Mouse (Mus musculus): ENCODE measurements around the gene Fopnl. TPM values are rescaled to one million over a fixed set of nuclear protein-coding genes. Genes with fewer than 3 reads are reported as not detected.

Fopnl gene
- polyA plus RNA-seq, 1 experiment from 2014 or later = 202 TPM

DNA sequence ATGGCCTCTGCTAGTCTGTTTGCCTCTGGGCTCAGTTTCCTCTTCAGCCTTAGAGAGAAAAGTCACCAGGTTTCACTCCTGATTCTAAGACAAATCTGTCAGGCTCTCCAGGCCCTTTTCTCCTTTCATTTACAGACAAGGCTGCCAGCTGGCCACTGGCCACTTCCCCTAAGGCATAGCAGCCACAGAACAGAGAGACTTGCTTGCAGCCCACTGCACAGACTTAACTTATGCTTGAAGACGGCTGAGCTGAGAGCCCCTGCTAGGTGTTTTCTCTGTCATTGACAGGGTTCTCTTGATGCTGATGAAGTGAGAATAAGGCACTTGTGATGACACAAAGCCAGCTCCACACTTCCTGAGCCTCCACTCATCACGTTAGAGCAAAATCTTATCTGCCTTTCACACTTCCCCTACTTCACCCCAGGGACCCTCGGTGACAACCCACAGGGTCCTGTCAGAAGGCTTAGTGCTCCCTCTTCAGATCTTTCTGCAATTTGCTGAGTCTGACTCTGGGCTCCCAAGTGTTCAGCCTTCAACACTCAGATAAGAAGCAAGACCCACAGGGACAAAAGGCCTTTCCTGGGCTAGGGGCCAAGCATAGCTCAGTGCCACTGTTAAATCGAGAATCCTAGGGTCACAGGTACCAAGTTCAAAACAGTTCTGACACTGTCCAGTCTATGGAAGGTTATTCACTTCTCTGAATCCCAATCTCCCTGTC, 51.8 kb downstream of the Fopnl start:
- no peak for ATAC-seq (ENCODE audit: low FRiP score)

DNA sequence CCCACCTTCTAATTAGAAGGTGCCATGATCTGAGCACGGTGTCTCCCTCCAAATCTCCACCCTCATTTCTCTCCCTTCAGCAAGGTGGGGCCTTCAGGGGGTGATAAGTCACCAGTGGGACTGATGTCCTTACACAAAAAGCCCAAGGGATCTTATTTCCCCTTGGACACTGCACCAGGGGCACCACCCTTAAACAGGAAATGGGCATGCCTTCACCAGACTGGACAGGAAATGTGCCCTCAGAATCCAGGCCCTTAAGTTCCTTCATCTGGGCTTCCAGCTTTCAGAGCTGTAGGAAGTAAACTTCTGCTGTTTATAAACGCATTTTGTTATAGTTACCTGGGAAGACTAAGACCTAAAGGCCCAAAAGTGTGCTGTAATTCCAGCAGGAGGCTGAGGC, 52.7 kb downstream of the Fopnl start:
- 82% methylated on average over 2 of the region's 2 CpGs for WGBS
- Histone ChIP-seq H3K4me1 (no peaks in the 10 kb centered on the region), H3K27ac (replicated peaks) (no peak overlapping the region), H3K9ac (replicated peaks) (no peak overlapping the region), H3K4me2 (no peak overlapping the region), H3K36me3 (no peaks in the 10 kb centered on the region), H3K4me3 (replicated peaks) (no peak overlapping the region), H3K27me3 (replicated peaks) (no peaks in the 10 kb centered on the region), H3K9me3 (replicated peaks) (no peaks in the 10 kb centered on the region)
- ATAC-seq (ENCODE audit: low FRiP score) = no peak

More for the DNA sequence above, 51.8 kb downstream of the Fopnl start:
- Histone ChIP-seq H3K4me2 (no peak overlapping the region), H3K27ac (replicated peaks) (no peak overlapping the region), H3K27me3 (replicated peaks) (no peaks in the 10 kb centered on the region), H3K9ac (replicated peaks) (no peak overlapping the region), H3K4me1 (no peaks in the 10 kb centered on the region), H3K9me3 (replicated peaks) (no peaks in the 10 kb centered on the region), H3K36me3 (no peaks in the 10 kb centered on the region), H3K4me3 (replicated peaks) (no peak overlapping the region)
- 48% methylated on average over 4 of the region's 4 CpGs for WGBS

DNA sequence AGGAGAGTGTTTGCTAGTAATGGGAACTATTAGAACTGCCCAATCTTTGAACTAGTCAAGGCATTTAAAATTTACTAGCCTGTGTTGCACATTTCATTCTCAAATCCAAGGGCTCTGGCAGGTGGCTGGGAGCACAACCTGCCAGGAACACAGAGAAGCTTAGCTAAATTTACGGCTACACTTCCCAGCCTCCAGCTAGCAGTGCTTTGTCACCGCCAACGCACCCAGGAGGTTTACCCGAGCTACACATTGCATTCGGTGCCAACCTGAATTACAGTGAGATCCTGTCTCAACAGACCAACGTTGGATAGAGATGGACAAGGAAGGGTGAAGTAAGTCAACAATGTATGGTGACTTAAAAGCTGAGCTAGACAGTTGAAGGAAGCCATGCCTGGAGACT, 54.0 kb downstream of the Fopnl start:
- 62% methylated on average over 6 of the region's 6 CpGs for WGBS
- no peak overlapping the region for H3K9ac ChIP-seq (replicated peaks)
- no peak overlapping the region for H3K4me3 ChIP-seq (replicated peaks)
- H3K4me2 ChIP-seq = no peak overlapping the region
- ATAC-seq (ENCODE audit: low FRiP score) = no peak
- no peaks in the 10 kb centered on the region for H3K27me3 ChIP-seq (replicated peaks)
- H3K4me1 ChIP-seq = no peaks in the 10 kb centered on the region
- H3K9me3 ChIP-seq (replicated peaks) = no peaks in the 10 kb centered on the region
- no peak overlapping the region for H3K27ac ChIP-seq (replicated peaks)
- no peaks in the 10 kb centered on the region for H3K36me3 ChIP-seq

DNA sequence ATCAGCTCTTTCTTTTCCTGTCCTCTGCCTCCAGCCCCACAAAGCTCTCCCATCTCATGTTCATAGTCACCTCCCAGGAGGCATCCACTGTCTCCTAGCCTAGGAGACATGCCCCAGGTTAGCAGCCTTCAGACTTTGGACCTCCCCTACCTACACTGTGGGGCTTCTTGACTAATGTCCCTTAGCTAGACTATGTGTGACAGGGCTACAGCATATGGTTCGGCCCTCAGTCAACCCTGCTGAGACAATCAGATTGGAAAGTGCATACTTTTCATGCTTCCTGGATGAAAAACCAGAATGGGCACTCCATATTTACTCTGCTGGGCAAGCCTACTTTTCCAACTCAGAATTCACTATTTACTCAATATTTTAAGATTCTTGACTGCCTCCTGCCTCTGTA, 54.8 kb downstream of the Fopnl start:
- Histone ChIP-seq H3K27me3 (replicated peaks) (no peaks in the 10 kb centered on the region), H3K36me3 (no peaks in the 10 kb centered on the region), H3K27ac (replicated peaks) (no peak overlapping the region), H3K4me3 (replicated peaks) (no peak overlapping the region), H3K9ac (replicated peaks) (no peak overlapping the region), H3K4me2 (no peak overlapping the region), H3K9me3 (replicated peaks) (no peaks in the 10 kb centered on the region), H3K4me1 (no peaks in the 10 kb centered on the region)
- ATAC-seq (ENCODE audit: low FRiP score) = no peak
- 83% methylated on average over 1 of the region's 1 CpGs for WGBS

DNA sequence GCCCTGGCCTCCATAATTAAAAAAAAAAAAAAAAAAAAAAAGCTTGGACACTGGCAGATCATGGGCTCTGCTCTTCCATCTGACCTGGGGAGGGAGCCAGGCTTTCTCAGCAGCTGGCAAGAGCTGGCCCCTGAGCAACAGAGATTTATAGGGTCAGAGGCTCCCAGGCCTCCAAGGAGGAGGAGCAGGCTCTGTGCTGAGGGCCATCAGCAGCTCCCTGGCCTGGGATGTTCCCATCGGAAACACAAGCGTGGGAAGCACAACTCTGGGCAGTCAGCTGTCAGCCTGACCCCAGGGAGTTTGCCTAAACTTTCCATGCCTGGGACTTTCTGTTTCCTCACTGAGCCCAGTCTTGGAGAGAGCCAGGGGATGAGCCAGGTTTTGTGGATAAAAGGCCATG, 58.3 kb downstream of the Fopnl start:
- H3K4me1 ChIP-seq = no peaks in the 10 kb centered on the region
- H3K4me3 ChIP-seq (replicated peaks) = no peak overlapping the region
- 12% methylated on average over 2 of the region's 2 CpGs for WGBS

DNA sequence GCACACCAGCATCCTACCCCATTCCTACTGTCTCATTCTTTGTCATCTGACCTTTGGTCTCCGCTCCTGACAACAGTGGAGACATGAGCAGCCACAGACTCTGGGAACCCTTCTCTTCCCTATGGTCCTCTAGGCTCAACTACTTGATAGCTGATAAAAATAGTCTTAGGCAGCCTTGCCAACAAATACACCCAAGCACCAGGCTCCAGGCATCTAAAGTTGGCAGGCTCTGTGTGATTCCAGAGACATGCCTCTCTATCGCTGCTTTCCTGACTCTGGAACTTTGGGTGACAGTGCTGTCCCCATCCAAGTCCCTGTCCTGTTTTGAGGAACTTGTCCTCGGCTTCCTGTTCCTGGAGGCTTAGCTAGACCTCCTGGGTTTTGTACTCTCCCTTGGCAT, 63.6 kb downstream of the Fopnl start:
- WGBS = 88% methylated on average over 3 of the region's 3 CpGs
- Histone ChIP-seq H3K4me2 (no peak overlapping the region), H3K4me3 (replicated peaks) (no peak overlapping the region), H3K27me3 (replicated peaks) (no peaks in the 10 kb centered on the region), H3K27ac (replicated peaks) (no peak overlapping the region), H3K4me1 (no peaks in the 10 kb centered on the region), H3K9ac (replicated peaks) (no peak overlapping the region), H3K36me3 (no peaks in the 10 kb centered on the region), H3K9me3 (replicated peaks) (no peaks in the 10 kb centered on the region)
- no peak for ATAC-seq (ENCODE audit: low FRiP score)

More for the DNA sequence above, 58.3 kb downstream of the Fopnl start:
- Histone ChIP-seq H3K4me2 (no peak overlapping the region), H3K9ac (replicated peaks) (no peak overlapping the region), H3K27me3 (replicated peaks) (no peaks in the 10 kb centered on the region), H3K9me3 (replicated peaks) (no peaks in the 10 kb centered on the region), H3K36me3 (no peaks in the 10 kb centered on the region), H3K27ac (replicated peaks) (no peak overlapping the region)
- no peak for ATAC-seq (ENCODE audit: low FRiP score)

DNA sequence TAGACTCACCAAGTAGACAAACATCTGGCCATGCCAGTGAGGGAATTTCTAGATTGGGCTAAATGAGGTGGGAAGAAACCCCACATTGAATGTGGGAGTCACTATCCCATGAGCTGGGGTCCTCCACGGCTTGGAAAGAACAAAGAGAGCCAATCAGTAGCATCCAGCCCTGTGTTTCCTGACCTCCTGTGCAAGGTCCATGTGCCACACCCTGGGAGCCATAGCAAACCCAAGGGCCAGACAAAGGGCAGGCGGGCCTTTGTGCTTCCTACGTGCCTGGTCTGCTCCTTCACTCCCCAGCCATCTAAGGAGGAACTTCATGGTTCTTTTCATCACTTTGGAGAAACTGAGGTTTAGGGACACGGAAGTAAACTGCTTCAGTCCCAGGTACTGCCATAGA, 64.3 kb downstream of the Fopnl start:
- no peak overlapping the region for H3K4me3 ChIP-seq (replicated peaks)
- no peak overlapping the region for H3K4me2 ChIP-seq
- no peaks in the 10 kb centered on the region for H3K36me3 ChIP-seq
- WGBS = 82% methylated on average over 4 of the region's 4 CpGs
- H3K27me3 ChIP-seq (replicated peaks) = no peaks in the 10 kb centered on the region
- H3K27ac ChIP-seq (replicated peaks) = no peak overlapping the region
- H3K9ac ChIP-seq (replicated peaks) = no peak overlapping the region
- no peaks in the 10 kb centered on the region for H3K4me1 ChIP-seq
- ATAC-seq (ENCODE audit: low FRiP score) = no peak
- no peaks in the 10 kb centered on the region for H3K9me3 ChIP-seq (replicated peaks)

DNA sequence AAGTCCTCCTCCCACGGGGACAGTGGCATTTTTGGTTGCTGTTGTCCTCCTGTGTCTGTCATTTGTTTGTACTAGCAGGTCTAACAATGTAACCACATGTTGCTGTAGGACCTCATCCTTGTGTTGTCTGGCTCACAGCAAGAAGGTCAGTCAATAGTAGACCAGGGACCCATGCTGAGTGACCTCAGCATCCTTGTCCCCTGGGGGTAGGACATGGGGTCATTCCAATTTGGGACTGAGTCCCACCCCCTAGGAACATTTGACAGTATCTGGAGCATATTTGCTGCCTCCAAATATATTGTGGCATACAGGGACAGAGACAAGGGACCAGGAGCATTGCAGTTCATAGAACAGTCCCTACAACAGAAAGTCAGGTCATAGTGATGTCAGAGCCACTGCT, 67.3 kb downstream of the Fopnl start:
- WGBS = 69% methylated on average over 1 of the region's 1 CpGs

More for the DNA sequence above, 67.3 kb downstream of the Fopnl start:
- Histone ChIP-seq H3K27ac (replicated peaks) (no peak overlapping the region), H3K4me1 (no peaks in the 10 kb centered on the region), H3K4me3 (replicated peaks) (no peak overlapping the region), H3K4me2 (no peak overlapping the region), H3K36me3 (no peaks in the 10 kb centered on the region), H3K9me3 (replicated peaks) (no peaks in the 10 kb centered on the region), H3K9ac (replicated peaks) (no peak overlapping the region), H3K27me3 (replicated peaks) (no peaks in the 10 kb centered on the region)
- no peak for ATAC-seq (ENCODE audit: low FRiP score)

Other genes with a start within 250 kb of the Fopnl start
- 18.5 and 36.8 TPM in 2 replicates for gene Nde1, start 154.1 kb downstream of the Fopnl start, polyA plus RNA-seq (2015; fragmentation: Nextera tagmentation; extraction: Ambion mirVana)
- gene Marf1, start 154.1 kb downstream of the Fopnl start, polyA plus RNA-seq (2015; fragmentation: Nextera tagmentation; extraction: Ambion mirVana) = 14.6 and 15.9 TPM in 2 replicates
- 0.38 and 19.1 TPM in 2 replicates for gene Myh11, start 26.0 kb downstream of the Fopnl start, polyA plus RNA-seq (2015; fragmentation: Nextera tagmentation; extraction: Ambion mirVana)
- gene Abcc1, start 44.2 kb upstream of the Fopnl start, polyA plus RNA-seq (2015; fragmentation: Nextera tagmentation; extraction: Ambion mirVana) = 8.8 and 10.1 TPM in 2 replicates
- gene A630010A05Rik, start 244.9 kb upstream of the Fopnl start, polyA plus RNA-seq (2015; fragmentation: Nextera tagmentation; extraction: Ambion mirVana) = not detected in 2 replicates

All from neural tube, embryonic 15.5 days (tissue).